Mouse (Mus musculus): ENCODE measurements around the gene Chst11. TPM values are rescaled to one million over a fixed set of nuclear protein-coding genes. Genes with fewer than 3 reads are reported as not detected.

Chst11 gene
- polyA plus RNA-seq, 1 experiment from 2014 or later: 0.98 TPM

- DNase-seq (ENCODE audit: low spot score): no peak
- 37% methylated on average over 10 of the region's 10 CpGs for WGBS
These were observed 149.6 kb downstream of the Chst11 start for GRCm38 (mm10) chr10:83134896-83135295.

GRCm38 (mm10) chr10:83135963-83136362 lies 150.7 kb downstream of the Chst11 start:
- WGBS: 90% methylated on average over 1 of the region's 1 CpGs
- no peak for ATAC-seq

More at GRCm38 (mm10) chr10:83134896-83135295, 149.6 kb downstream of the Chst11 start:
- TF ChIP-seq EP300 (IDR thresholded peaks at IDR 0.05): no peak
- TF ChIP-seq CTCF (IDR thresholded peaks at IDR 0.05): no peak
- H3K4me3 ChIP-seq (ENCODE audit: low read depth, low read length): no peak overlapping the region
- no peaks in the 10 kb centered on the region for H3K9me3 ChIP-seq (ENCODE audit: low read length)
- H3K4me1 ChIP-seq (ENCODE audit: insufficient read depth, low read depth, low read length): no peaks in the 10 kb centered on the region
- no peak overlapping the region for H3K9ac ChIP-seq (replicated peaks; ENCODE audit: low read depth)
- no peak overlapping the region for H3K4me2 ChIP-seq (replicated peaks; ENCODE audit: low read depth, low read length)
- no peaks in the 10 kb centered on the region for H3K36me3 ChIP-seq (ENCODE audit: insufficient read depth, low read length)
- H3K27ac ChIP-seq (ENCODE audit: low read length): no peak overlapping the region
- H3K27me3 ChIP-seq (replicated peaks; ENCODE audit: insufficient read depth, low read length): no peaks in the 10 kb centered on the region
- no peak for ATAC-seq

GRCm38 (mm10) chr10:83137103-83137502 lies 151.8 kb downstream of the Chst11 start:
- Histone ChIP-seq H3K27me3 (replicated peaks; ENCODE audit: insufficient read depth, low read length) (no peaks in the 10 kb centered on the region), H3K4me1 (ENCODE audit: insufficient read depth, low read depth, low read length) (no peaks in the 10 kb centered on the region), H3K9ac (replicated peaks; ENCODE audit: low read depth) (no peak overlapping the region), H3K4me3 (ENCODE audit: low read depth, low read length) (no peak overlapping the region), H3K27ac (ENCODE audit: low read length) (no peak overlapping the region), H3K36me3 (ENCODE audit: insufficient read depth, low read length) (no peaks in the 10 kb centered on the region), H3K4me2 (replicated peaks; ENCODE audit: low read depth, low read length) (no peak overlapping the region), H3K9me3 (ENCODE audit: low read length) (no peaks in the 10 kb centered on the region)
- ATAC-seq (no peak), DNase-seq (ENCODE audit: low spot score) (no peak)
- TF ChIP-seq EP300 (IDR thresholded peaks at IDR 0.05): no peak
- no peak for TF ChIP-seq CTCF (IDR thresholded peaks at IDR 0.05)
- 73% methylated on average over 7 of the region's 7 CpGs for WGBS

More at GRCm38 (mm10) chr10:83135963-83136362, 150.7 kb downstream of the Chst11 start:
- Histone ChIP-seq H3K27me3 (replicated peaks; ENCODE audit: insufficient read depth, low read length) (no peaks in the 10 kb centered on the region), H3K9me3 (ENCODE audit: low read length) (no peaks in the 10 kb centered on the region), H3K9ac (replicated peaks; ENCODE audit: low read depth) (no peak overlapping the region), H3K4me1 (ENCODE audit: insufficient read depth, low read depth, low read length) (no peaks in the 10 kb centered on the region), H3K4me3 (ENCODE audit: low read depth, low read length) (no peak overlapping the region), H3K27ac (ENCODE audit: low read length) (no peak overlapping the region), H3K4me2 (replicated peaks; ENCODE audit: low read depth, low read length) (no peak overlapping the region), H3K36me3 (ENCODE audit: insufficient read depth, low read length) (no peaks in the 10 kb centered on the region)
- no peak for DNase-seq (ENCODE audit: low spot score)
- TF ChIP-seq CTCF (IDR thresholded peaks at IDR 0.05) (no peak), EP300 (IDR thresholded peaks at IDR 0.05) (no peak)

- WGBS: 95% methylated on average over 7 of the region's 7 CpGs
- Histone ChIP-seq H3K4me3 (ENCODE audit: low read depth, low read length) (no peak overlapping the region), H3K27ac (ENCODE audit: low read length) (no peak overlapping the region), H3K36me3 (ENCODE audit: insufficient read depth, low read length) (no peaks in the 10 kb centered on the region), H3K4me1 (ENCODE audit: insufficient read depth, low read depth, low read length) (no peaks in the 10 kb centered on the region), H3K9me3 (ENCODE audit: low read length) (no peaks in the 10 kb centered on the region), H3K27me3 (replicated peaks; ENCODE audit: insufficient read depth, low read length) (no peaks in the 10 kb centered on the region), H3K9ac (replicated peaks; ENCODE audit: low read depth) (no peak overlapping the region), H3K4me2 (replicated peaks; ENCODE audit: low read depth, low read length) (no peak overlapping the region)
- no peak for ATAC-seq
- DNase-seq (ENCODE audit: low spot score): no peak
- TF ChIP-seq EP300 (IDR thresholded peaks at IDR 0.05) (no peak), CTCF (IDR thresholded peaks at IDR 0.05) (no peak)
These were observed 154.0 kb downstream of the Chst11 start for GRCm38 (mm10) chr10:83139276-83139675.

- no peak overlapping the region for H3K4me3 ChIP-seq (ENCODE audit: low read depth, low read length)
- ATAC-seq (no peak), DNase-seq (ENCODE audit: low spot score) (no peak)
- TF ChIP-seq CTCF (IDR thresholded peaks at IDR 0.05): no peak
- TF ChIP-seq EP300 (IDR thresholded peaks at IDR 0.05): no peak
- no peak overlapping the region for H3K4me2 ChIP-seq (replicated peaks; ENCODE audit: low read depth, low read length)
- 57% methylated on average over 16 of the region's 16 CpGs for WGBS
- no peaks in the 10 kb centered on the region for H3K9me3 ChIP-seq (ENCODE audit: low read length)
- H3K27ac ChIP-seq (ENCODE audit: low read length): no peak overlapping the region
- no peaks in the 10 kb centered on the region for H3K27me3 ChIP-seq (replicated peaks; ENCODE audit: insufficient read depth, low read length)
- H3K9ac ChIP-seq (replicated peaks; ENCODE audit: low read depth): no peak overlapping the region
- H3K36me3 ChIP-seq (ENCODE audit: insufficient read depth, low read length): no peaks in the 10 kb centered on the region
- H3K4me1 ChIP-seq (ENCODE audit: insufficient read depth, low read depth, low read length): no peaks in the 10 kb centered on the region
These were observed 155.1 kb downstream of the Chst11 start for GRCm38 (mm10) chr10:83140258-83140936.

GRCm38 (mm10) chr10:83141434-83141833 lies 156.1 kb downstream of the Chst11 start:
- Histone ChIP-seq H3K27me3 (replicated peaks; ENCODE audit: insufficient read depth, low read length) (no peaks in the 10 kb centered on the region), H3K36me3 (ENCODE audit: insufficient read depth, low read length) (no peaks in the 10 kb centered on the region), H3K4me2 (replicated peaks; ENCODE audit: low read depth, low read length) (no peak overlapping the region), H3K9me3 (ENCODE audit: low read length) (no peaks in the 10 kb centered on the region), H3K27ac (ENCODE audit: low read length) (no peak overlapping the region), H3K9ac (replicated peaks; ENCODE audit: low read depth) (no peak overlapping the region), H3K4me1 (ENCODE audit: insufficient read depth, low read depth, low read length) (no peaks in the 10 kb centered on the region), H3K4me3 (ENCODE audit: low read depth, low read length) (no peak overlapping the region)
- DNase-seq (ENCODE audit: low spot score): no peak
- TF ChIP-seq CTCF (IDR thresholded peaks at IDR 0.05) (no peak), EP300 (IDR thresholded peaks at IDR 0.05) (no peak)
- WGBS: 83% methylated on average over 5 of the region's 5 CpGs
- ATAC-seq: no peak

All from lung, postnatal 0 days (tissue).